Mouse (Mus musculus) E14TG2a.4 (cell line): ENCODE results near the gene Tent2.

Experiments used
- H3K27me3 ChIP-seq: 2 replicates; pipeline ENCODE4 v1.6.1; 2014; ENCODE audit warnings: low read length, control low read depth; ENCODE audit not compliant: insufficient read depth
- H3K36me3 ChIP-seq: 2 replicates; pipeline ENCODE4 v1.6.1; 2014; ENCODE audit warnings: low read length, control low read depth; ENCODE audit not compliant: insufficient read depth
- H3K4me1 ChIP-seq: replicated peaks from 2 replicates; pipeline ENCODE4 v1.6.1; 2014; ENCODE audit warnings: low read depth, low read length, control low read depth
- H3K4me3 ChIP-seq: replicated peaks from 2 replicates; pipeline ENCODE4 v1.5.1; 2014; ENCODE audit warnings: mild to moderate bottlenecking, low read length
- H3K9me3 ChIP-seq: 2 replicates; pipeline ENCODE4 v1.6.1; 2014; ENCODE audit warnings: low read length, control low read depth
- CTCF ChIP-seq: conservative IDR thresholded peaks from 2 replicates; pipeline ENCODE4 v1.5.1; 2014; ENCODE audit warnings: low read length
- NANOG ChIP-seq: IDR thresholded peaks from 2 replicates; pipeline ENCODE4 v1.6.1; 2014; ENCODE audit warnings: borderline replicate concordance, low read length, mixed read lengths
- POU5F1 ChIP-seq: IDR thresholded peaks from 2 replicates; pipeline ENCODE4 v1.6.1; 2014; ENCODE audit warnings: low read length, borderline replicate concordance

The Tent2 gene

GRCm38 (mm10) chr13:93162456-93162855, 29.7 kb downstream of the Tent2 start:
- TF ChIP-seq CTCF (no peak), POU5F1 (no peak), NANOG (no peak)
- peaks cover 3% of the 10 kb centered on the region; the same call in 1 of the 2 replicates for H3K4me1 ChIP-seq
- peaks cover 45% of the 10 kb centered on the region for H3K36me3 ChIP-seq
- no peaks in the 10 kb centered on the region for H3K9me3 ChIP-seq
- no peaks in the 10 kb centered on the region for H3K27me3 ChIP-seq
- H3K4me3 ChIP-seq = no peak overlapping the region

- Histone ChIP-seq H3K4me3 (no peak overlapping the region), H3K27me3 (no peaks in the 10 kb centered on the region), H3K9me3 (no peaks in the 10 kb centered on the region), H3K4me1 (peaks cover under 1% of the 10 kb centered on the region; the same call in 1 of the 2 replicates), H3K36me3 (peaks cover 48% of the 10 kb centered on the region)
- no peak for TF ChIP-seq CTCF
- TF ChIP-seq NANOG = no peak
- no peak for TF ChIP-seq POU5F1
Observed at GRCm38 (mm10) chr13:93158261-93158660, 33.9 kb downstream of the Tent2 start.

- TF ChIP-seq NANOG (no peak), POU5F1 (no peak)
Observed at GRCm38 (mm10) chr13:93153280-93153679, 38.9 kb downstream of the Tent2 start.

GRCm38 (mm10) chr13:93144336-93145167, 47.6 kb downstream of the Tent2 start, which contains the start of gene Cmya5:
TSS of gene Cmya5 (minus strand) at chr13:93144724.
- H3K36me3 ChIP-seq = peaks cover 17% of the 10 kb centered on the region
- no peak for TF ChIP-seq POU5F1
- TF ChIP-seq NANOG = no peak
- no peak for TF ChIP-seq CTCF
- peaks cover 12% of the 10 kb centered on the region for H3K4me1 ChIP-seq
- peaks cover 12% of the 10 kb centered on the region for H3K27me3 ChIP-seq
- H3K4me3 ChIP-seq = peak within 1 kb of the TSS; percentile 79
- H3K9me3 ChIP-seq = no peaks in the 10 kb centered on the region; the same call in 1 of the 2 replicates

More at GRCm38 (mm10) chr13:93153280-93153679, 38.9 kb downstream of the Tent2 start:
- Histone ChIP-seq H3K36me3 (peaks cover 61% of the 10 kb centered on the region), H3K4me3 (no peak overlapping the region), H3K4me1 (no peaks in the 10 kb centered on the region), H3K9me3 (no peaks in the 10 kb centered on the region), H3K27me3 (no peaks in the 10 kb centered on the region)

GRCm38 (mm10) chr13:93143819-93144283, 48.3 kb downstream of the Tent2 start:
- TF ChIP-seq NANOG (no peak), CTCF (no peak), POU5F1 (no peak)
- Histone ChIP-seq H3K36me3 (peaks cover 10% of the 10 kb centered on the region), H3K9me3 (no peaks in the 10 kb centered on the region; the same call in 1 of the 2 replicates), H3K4me3 (peak overlapping the region; percentile 79), H3K27me3 (peaks cover 12% of the 10 kb centered on the region), H3K4me1 (peaks cover 12% of the 10 kb centered on the region)

- Histone ChIP-seq H3K27me3 (peaks cover 12% of the 10 kb centered on the region), H3K9me3 (no peaks in the 10 kb centered on the region; the same call in 1 of the 2 replicates), H3K4me3 (no peak overlapping the region), H3K36me3 (no peaks in the 10 kb centered on the region), H3K4me1 (peaks cover 12% of the 10 kb centered on the region)
- TF ChIP-seq CTCF (no peak), POU5F1 (no peak), NANOG (no peak)
Observed at GRCm38 (mm10) chr13:93141184-93141583, 51.0 kb downstream of the Tent2 start.

GRCm38 (mm10) chr13:93138059-93138458, 54.1 kb downstream of the Tent2 start:
- TF ChIP-seq CTCF (no peak), NANOG (no peak), POU5F1 (no peak)
- Histone ChIP-seq H3K4me1 (no peaks in the 10 kb centered on the region), H3K9me3 (no peaks in the 10 kb centered on the region; the same call in 1 of the 2 replicates), H3K27me3 (peaks cover 8% of the 10 kb centered on the region; the same call in 1 of the 2 replicates), H3K4me3 (no peak overlapping the region), H3K36me3 (no peaks in the 10 kb centered on the region)

GRCm38 (mm10) chr13:93137098-93137497, 55.1 kb downstream of the Tent2 start:
- Histone ChIP-seq H3K9me3 (no peaks in the 10 kb centered on the region), H3K4me1 (no peaks in the 10 kb centered on the region), H3K4me3 (no peak overlapping the region), H3K27me3 (0 out of 2 replicates have a peak, but pooled peaks cover under 1% of the 10 kb centered on the region), H3K36me3 (no peaks in the 10 kb centered on the region)
- no peak for TF ChIP-seq CTCF
- no peak for TF ChIP-seq NANOG
- TF ChIP-seq POU5F1 = no peak
